Mouse (Mus musculus): ENCODE measurements around the gene Vmn1r4. TPM values are rescaled to one million over a fixed set of nuclear protein-coding genes. Genes with fewer than 3 reads are reported as not detected.

The Vmn1r4 gene
- total and polyA plus RNA-seq, 3 experiments, result 0.87 to 2.6 TPM; not detected in 1

- no peaks in the 10 kb centered on the region for H3K9me3 ChIP-seq (replicated peaks)
- DNase-seq (ENCODE audit: low spot score) (no peak), ATAC-seq (ENCODE audit: extremely low read depth, insufficient number of reproducible peaks, low FRiP score, poor library complexity, severe bottlenecking) (no peak)
- no peak within 1 kb of the TSS for H3K4me3 ChIP-seq (ENCODE audit: low read depth, low read length)
- H3K4me1 ChIP-seq (ENCODE audit: insufficient read depth, low read depth, low read length), result no peaks in the 10 kb centered on the region
- no peaks in the 10 kb centered on the region for H3K36me3 ChIP-seq (replicated peaks)
- no peaks in the 10 kb centered on the region for H3K27me3 ChIP-seq (ENCODE audit: insufficient read depth, low read length)
- TF ChIP-seq GATA2 (IDR thresholded peaks at IDR 0.05; ENCODE audit: borderline replicate concordance, low read depth, low read length) (no peak), TAL1 (conservative IDR thresholded peaks at IDR 0.05; ENCODE audit: low read depth, low read length) (no peak), POLR2AphosphoS5 (IDR thresholded peaks at IDR 0.05; ENCODE audit: insufficient replicate concordance, low read depth, low read length) (no peak), CTCF (IDR thresholded peaks at IDR 0.05; ENCODE audit: low read depth, low read length) (no peak), GATA1 (IDR thresholded peaks at IDR 0.05; ENCODE audit: borderline replicate concordance, low read length) (no peak)
Measured at GRCm38 (mm10) chr6:56969973-56970372, 46.2 kb downstream of the Vmn1r4 start, which contains the start of gene Vmn1r5. Gene Vmn1r5 (plus strand): TSS chr6:56970273.

DNA sequence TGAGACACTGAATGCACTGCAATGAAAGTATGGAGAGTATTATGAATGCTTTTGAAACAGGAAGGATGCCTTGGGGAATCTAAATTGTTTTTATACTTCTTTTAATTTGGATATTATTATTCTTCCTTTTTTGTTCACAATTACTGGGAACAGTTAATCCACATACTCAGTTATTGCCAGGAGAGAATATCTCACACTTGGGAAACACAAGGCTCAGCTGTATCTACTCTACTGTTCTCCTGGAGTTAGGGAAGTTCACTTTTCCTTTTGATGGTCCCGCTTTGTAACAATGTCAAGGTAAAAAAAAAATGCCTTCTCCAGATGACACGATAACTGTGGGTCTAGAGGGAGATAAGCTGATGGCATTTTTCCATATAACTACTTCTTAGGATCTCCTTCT, 73.1 kb downstream of the Vmn1r4 start, which contains the start of gene Vmn1r6:
Vmn1r6 (plus strand) TSS at position 301 of the 400 bp plus-strand sequence.
- Histone ChIP-seq H3K4me1 (ENCODE audit: insufficient read depth, low read depth, low read length) (no peaks in the 10 kb centered on the region), H3K4me3 (ENCODE audit: low read depth, low read length) (no peak within 1 kb of the TSS), H3K9me3 (replicated peaks) (no peaks in the 10 kb centered on the region), H3K27me3 (ENCODE audit: insufficient read depth, low read length) (no peaks in the 10 kb centered on the region), H3K36me3 (replicated peaks) (no peaks in the 10 kb centered on the region)
- ATAC-seq (ENCODE audit: extremely low read depth, insufficient number of reproducible peaks, low FRiP score, poor library complexity, severe bottlenecking), result no peak
- no peak for TF ChIP-seq TAL1 (conservative IDR thresholded peaks at IDR 0.05; ENCODE audit: low read depth, low read length)
- TF ChIP-seq GATA1 (IDR thresholded peaks at IDR 0.05; ENCODE audit: borderline replicate concordance, low read length), result no peak
- TF ChIP-seq CTCF (IDR thresholded peaks at IDR 0.05; ENCODE audit: low read depth, low read length), result no peak
- TF ChIP-seq GATA2 (IDR thresholded peaks at IDR 0.05; ENCODE audit: borderline replicate concordance, low read depth, low read length), result no peak
- no peak for TF ChIP-seq POLR2AphosphoS5 (IDR thresholded peaks at IDR 0.05; ENCODE audit: insufficient replicate concordance, low read depth, low read length)
- no peak for DNase-seq (ENCODE audit: low spot score)

Other genes starting within 250 kb of the Vmn1r4 start
- 23.9 and 27.0 TPM in 2 replicates for gene Lsm5, start 219.3 kb upstream of the Vmn1r4 start, total RNA-seq (2014; fragmentation: Nextera tagmentation)
- 190 and 193 TPM in 2 replicates for gene Lsm5, start 219.3 kb upstream of the Vmn1r4 start, total RNA-seq (2017)
- gene Lsm5, start 219.3 kb upstream of the Vmn1r4 start, polyA plus RNA-seq (2012), result 0.57 and 1.7 TPM in 2 replicates
- 35.0 and 38.1 TPM in 2 replicates for gene Avl9, start 209.1 kb upstream of the Vmn1r4 start, total RNA-seq (2014; fragmentation: Nextera tagmentation)
- 42.3 and 44.5 TPM in 2 replicates for gene Avl9, start 209.1 kb upstream of the Vmn1r4 start, total RNA-seq (2017)
- 7.6 and 7.7 TPM in 2 replicates for gene Avl9, start 209.1 kb upstream of the Vmn1r4 start, polyA plus RNA-seq (2012)
- 42.9 and 48.5 TPM in 2 replicates for gene Kbtbd2, start 126.2 kb upstream of the Vmn1r4 start, total RNA-seq (2014; fragmentation: Nextera tagmentation)
- 44.8 and 53.5 TPM in 2 replicates for gene Kbtbd2, start 126.2 kb upstream of the Vmn1r4 start, total RNA-seq (2017)
- 3.0 and 3.8 TPM in 2 replicates for gene Kbtbd2, start 126.2 kb upstream of the Vmn1r4 start, polyA plus RNA-seq (2012)
- not detected in 2 replicates for gene Fkbp9, start 92.0 kb upstream of the Vmn1r4 start, total RNA-seq (2014; fragmentation: Nextera tagmentation)
- 0.05 and 0.06 TPM in 2 replicates for gene Fkbp9, start 92.0 kb upstream of the Vmn1r4 start, total RNA-seq (2017)
- gene Fkbp9, start 92.0 kb upstream of the Vmn1r4 start, polyA plus RNA-seq (2012), result not detected in 2 replicates
- 274 and 280 TPM in 2 replicates for gene Nt5c3, start 83 bp upstream of the Vmn1r4 start, total RNA-seq (2014; fragmentation: Nextera tagmentation)
- 292 and 317 TPM in 2 replicates for gene Nt5c3, start 83 bp upstream of the Vmn1r4 start, total RNA-seq (2017)
- gene Nt5c3, start 83 bp upstream of the Vmn1r4 start, polyA plus RNA-seq (2012), result 120 and 122 TPM in 2 replicates
- not detected in 2 replicates for gene Vmn1r5, start 46.3 kb downstream of the Vmn1r4 start, total RNA-seq (2014; fragmentation: Nextera tagmentation)
- gene Vmn1r5, start 46.3 kb downstream of the Vmn1r4 start, total RNA-seq (2017), result 0.05 and 0.12 TPM in 2 replicates
- not detected in 2 replicates for gene Vmn1r5, start 46.3 kb downstream of the Vmn1r4 start, polyA plus RNA-seq (2012)
- gene Vmn1r6, start 73.2 kb downstream of the Vmn1r4 start, total RNA-seq (2014; fragmentation: Nextera tagmentation), result not detected in 2 replicates
- 0.05 and 0.06 TPM in 2 replicates for gene Vmn1r6, start 73.2 kb downstream of the Vmn1r4 start, total RNA-seq (2017)
- gene Vmn1r6, start 73.2 kb downstream of the Vmn1r4 start, polyA plus RNA-seq (2012), result not detected in 2 replicates
- gene Vmn1r7, start 101.3 kb downstream of the Vmn1r4 start, total RNA-seq (2014; fragmentation: Nextera tagmentation), result not detected in 2 replicates
- gene Vmn1r7, start 101.3 kb downstream of the Vmn1r4 start, total RNA-seq (2017), result 0.23 and 0.38 TPM in 2 replicates
- gene Vmn1r7, start 101.3 kb downstream of the Vmn1r4 start, polyA plus RNA-seq (2012), result not detected in 2 replicates
- not detected in 2 replicates for gene Vmn1r8, start 108.3 kb downstream of the Vmn1r4 start, total RNA-seq (2014; fragmentation: Nextera tagmentation)
- 0.16 TPM in 1 of 2 replicates, not detected in the other for gene Vmn1r8, start 108.3 kb downstream of the Vmn1r4 start, total RNA-seq (2017)
- gene Vmn1r8, start 108.3 kb downstream of the Vmn1r4 start, polyA plus RNA-seq (2012), result not detected in 2 replicates
- not detected in 2 replicates for gene Vmn1r9, start 142.8 kb downstream of the Vmn1r4 start, total RNA-seq (2014; fragmentation: Nextera tagmentation)
- 0.06 and 0.76 TPM in 2 replicates for gene Vmn1r9, start 142.8 kb downstream of the Vmn1r4 start, total RNA-seq (2017)
- not detected in 2 replicates for gene Vmn1r9, start 142.8 kb downstream of the Vmn1r4 start, polyA plus RNA-seq (2012)
- gene Vmn1r10, start 185.4 kb downstream of the Vmn1r4 start, total RNA-seq (2014; fragmentation: Nextera tagmentation), result not detected in 2 replicates
- 0.12 TPM in 1 of 2 replicates, not detected in the other for gene Vmn1r10, start 185.4 kb downstream of the Vmn1r4 start, total RNA-seq (2017)
- not detected in 2 replicates for gene Vmn1r10, start 185.4 kb downstream of the Vmn1r4 start, polyA plus RNA-seq (2012)
- not detected in 2 replicates for gene Vmn1r11, start 209.4 kb downstream of the Vmn1r4 start, total RNA-seq (2014; fragmentation: Nextera tagmentation)
- gene Vmn1r11, start 209.4 kb downstream of the Vmn1r4 start, total RNA-seq (2017), result 0.12 TPM in 1 of 2 replicates, not detected in the other
- not detected in 2 replicates for gene Vmn1r11, start 209.4 kb downstream of the Vmn1r4 start, polyA plus RNA-seq (2012)
- gene Vmn1r12, start 232.9 kb downstream of the Vmn1r4 start, total RNA-seq (2014; fragmentation: Nextera tagmentation), result not detected in 2 replicates
- under 0.01 and 0.05 TPM in 2 replicates for gene Vmn1r12, start 232.9 kb downstream of the Vmn1r4 start, total RNA-seq (2017)
- gene Vmn1r12, start 232.9 kb downstream of the Vmn1r4 start, polyA plus RNA-seq (2012), result not detected in 2 replicates

Measured in G1E (cell line).